Mouse (Mus musculus) heart, adult 2 months (tissue): ENCODE data around the gene Pkm. TPM values are rescaled to one million over a fixed set of nuclear protein-coding genes. Genes with fewer than 3 reads are reported as not detected.

Source experiments
- DNase-seq, 2 experiments: peaks; one replicate each; pipeline ENCODE4 v3.0.0; 2021
- H3K27ac ChIP-seq: fragments of 200-600 bp; 2 replicates; pipeline ENCODE4 v1.8.1; 2022
- H3K27me3 ChIP-seq: fragments of 200-500 bp; 2 replicates; pipeline ENCODE4 v1.6.1; 2012; ENCODE audit warnings: mild to moderate bottlenecking, low read length, inconsistent platforms, mixed read lengths; ENCODE audit not compliant: control insufficient read depth, insufficient read depth
- H3K36me3 ChIP-seq: fragments of 200-500 bp; 2 replicates; pipeline ENCODE4 v1.6.1; 2012; ENCODE audit warnings: low read length, inconsistent platforms; ENCODE audit not compliant: control insufficient read depth, insufficient read depth
- H3K4me1 ChIP-seq: fragments of 200-500 bp; 2 replicates; pipeline ENCODE4 v1.6.1; 2011; ENCODE audit warnings: low read length; ENCODE audit not compliant: control insufficient read depth, insufficient read depth
- H3K4me3 ChIP-seq: fragments of 200-600 bp; 2 replicates; pipeline ENCODE4 v1.8.1; 2022
- H3K79me2 ChIP-seq: fragments of 200-500 bp; replicated peaks from 2 replicates; pipeline ENCODE4 v1.6.1; 2012; ENCODE audit warnings: mild to moderate bottlenecking, inconsistent platforms, low read length, moderate library complexity, mixed read lengths; ENCODE audit not compliant: control insufficient read depth, insufficient read depth
- H3K9ac ChIP-seq: fragments of 200-500 bp; 2 replicates; pipeline ENCODE4 v1.6.1; 2012; ENCODE audit warnings: low read depth, mild to moderate bottlenecking, control low read depth, inconsistent platforms, low read length, mixed read lengths
- CTCF ChIP-seq: fragments of 200-600 bp; IDR thresholded peaks from 2 replicates; pipeline ENCODE4 v1.8.1; 2022; ENCODE audit warnings: antibody characterized with exemption, mild to moderate bottlenecking, moderate library complexity
- EP300 ChIP-seq: fragments of 200-500 bp; IDR thresholded peaks from 2 replicates; pipeline ENCODE4 v1.6.1; 2011; ENCODE audit warnings: low read depth, low read length, control low read depth; ENCODE audit not compliant: insufficient read depth
- POLR2A ChIP-seq: fragments of 200-500 bp; IDR thresholded peaks from 2 replicates; pipeline ENCODE4 v1.6.1; 2011; ENCODE audit warnings: mild to moderate bottlenecking, low read depth, low read length, control low read depth; ENCODE audit not compliant: insufficient read depth
- WGBS: fragments of 180-500 bp; shearing (Covaris S2); methylation state at CpG from one replicate; pipeline ENCODE4 v1.1.7; 2018; 5-methylcytosine and 5-hydroxymethylcytosine counted together
- intact Hi-C: fragments of 180-260 bp; cut with DNase I; formaldehyde crosslinking; loops from one replicate; pipeline ENCODE4 v1.15.1; 2025
- long read RNA-seq: library from polyadenylated mRNA; stranded (forward); transcript quantifications from one replicate; pipeline ENCODE4 v2.0.0, GENCODE M21; 2021
- polyA plus RNA-seq: library from polyadenylated mRNA; depleted of rRNA; stranded (reverse); fragments of >200 nt; gene quantifications from 2 replicates; pipeline ENCODE4 v1.2.3, GENCODE M21; 2012; rRNA removed
- total RNA-seq, 2 experiments: library from RNA; stranded (reverse); gene quantifications; 2 replicates each; pipeline ENCODE4 v1.2.3; 2021

The Pkm gene
- 1,000 to 10,000 TPM; 1,073 to 1,081 TPM for total RNA-seq
- 1,773 and 1,838 TPM in 2 replicates for polyA plus RNA-seq
- long read RNA-seq, transcript Pkm-202 (11 exons, 2,041 nt): major isoform, 1,376 of 1,562 reads
- long read RNA-seq, transcript Pkm-201 (11 exons, 2,432 nt): minor isoform, 73 of 1,562 reads
- long read RNA-seq, partial matches to known transcripts: 89 of 1,562 reads
- long read RNA-seq, other reads (novel, unspliced or antisense): 24 of 1,562 reads

DNA sequence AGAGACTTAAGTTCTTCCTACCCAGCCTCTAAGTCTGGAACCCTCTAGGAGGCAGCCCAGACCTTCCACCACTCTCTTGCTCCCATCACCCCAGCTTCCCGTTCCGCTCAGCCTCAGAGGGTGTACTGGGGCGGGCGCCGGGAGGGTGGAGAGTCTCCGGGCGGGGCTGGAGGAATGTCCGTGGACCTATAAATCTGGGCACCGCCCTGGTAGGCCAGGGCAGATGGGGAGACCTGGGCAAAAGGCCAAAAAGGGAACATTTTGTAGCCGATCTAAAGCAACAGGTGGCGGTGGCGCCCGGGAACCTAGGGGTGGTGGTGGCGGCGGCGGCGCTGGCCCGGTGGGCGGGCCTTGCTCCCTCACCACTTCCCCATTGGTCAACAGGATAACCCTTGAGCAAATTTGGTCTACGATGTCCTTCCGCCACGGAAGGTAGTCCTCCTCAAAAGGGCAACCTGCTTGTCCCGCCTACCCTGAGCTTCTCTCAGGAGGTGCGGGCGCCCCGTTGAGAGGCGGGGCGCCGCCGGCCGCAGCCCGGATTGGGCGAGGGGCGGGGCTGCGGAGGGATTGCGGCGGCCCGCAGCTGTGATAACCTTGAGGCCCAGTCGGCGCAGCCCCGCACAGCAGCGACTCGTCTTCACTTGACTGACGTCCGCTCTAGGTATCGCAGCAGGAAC lies at the start of gene Pkm:
TSS of gene Pkm (plus strand) at position 411 of the 677 bp plus-strand sequence.
- peak within 1 kb of the TSS; percentile 97 for H3K27ac ChIP-seq
- WGBS: under 1% methylated on average over 46 of the region's 46 CpGs
- peaks cover 10% of the 10 kb centered on the region for H3K4me1 ChIP-seq
- DNase-seq: peak; percentile 95 to 98
- no peaks in the 10 kb centered on the region for H3K79me2 ChIP-seq
- peak within 1 kb of the TSS; percentile 92 for H3K4me3 ChIP-seq
- TF ChIP-seq CTCF: peak; percentile 57
- TF ChIP-seq POLR2A: peak; percentile 96
- peak; percentile 51; the same call in 1 of the 2 replicates for TF ChIP-seq EP300
- peaks cover 12% of the 10 kb centered on the region for H3K36me3 ChIP-seq
- peak within 1 kb of the TSS; percentile 87 for H3K9ac ChIP-seq
- intact Hi-C loops: loop anchor here (1.0 to 5.0 kb wide), 5 partner anchors 17 to 169 kb away; partner anchors contain the start of genes Arih1, Myo9a, Parp6 and Senp8
- H3K27me3 ChIP-seq: no peaks in the 10 kb centered on the region

DNA sequence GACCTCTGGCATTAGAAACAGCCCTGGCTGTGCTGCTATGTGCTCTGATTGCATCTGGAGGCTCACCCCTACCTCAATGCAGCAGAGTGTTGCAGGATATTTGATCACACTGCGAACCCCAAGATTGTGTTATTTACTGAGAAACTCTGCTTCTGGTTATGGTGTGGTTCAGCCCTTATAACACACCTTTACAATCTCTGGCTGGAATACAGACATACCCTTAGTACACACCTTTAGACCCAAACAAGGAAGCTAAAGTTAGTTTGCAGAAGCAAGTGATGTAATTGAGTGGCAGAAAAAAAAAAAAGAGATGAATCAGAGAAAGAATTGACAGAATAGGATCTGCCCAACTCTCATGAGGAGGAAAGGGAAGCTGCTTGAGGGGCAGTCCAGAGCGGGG lies 45.2 kb upstream of the Pkm start:
- H3K4me1 ChIP-seq: no peaks in the 10 kb centered on the region; the same call in 1 of the 2 replicates
- no peak overlapping the region for H3K9ac ChIP-seq
- TF ChIP-seq POLR2A (no peak), EP300 (no peak), CTCF (no peak)
- 89% methylated on average over 2 of the region's 2 CpGs for WGBS
- no peaks in the 10 kb centered on the region for H3K36me3 ChIP-seq
- no peaks in the 10 kb centered on the region for H3K27me3 ChIP-seq
- DNase-seq: no peak
- H3K4me3 ChIP-seq: no peak overlapping the region
- intact Hi-C loops: no loop called here
- H3K79me2 ChIP-seq: no peaks in the 10 kb centered on the region
- no peak overlapping the region for H3K27ac ChIP-seq

DNA sequence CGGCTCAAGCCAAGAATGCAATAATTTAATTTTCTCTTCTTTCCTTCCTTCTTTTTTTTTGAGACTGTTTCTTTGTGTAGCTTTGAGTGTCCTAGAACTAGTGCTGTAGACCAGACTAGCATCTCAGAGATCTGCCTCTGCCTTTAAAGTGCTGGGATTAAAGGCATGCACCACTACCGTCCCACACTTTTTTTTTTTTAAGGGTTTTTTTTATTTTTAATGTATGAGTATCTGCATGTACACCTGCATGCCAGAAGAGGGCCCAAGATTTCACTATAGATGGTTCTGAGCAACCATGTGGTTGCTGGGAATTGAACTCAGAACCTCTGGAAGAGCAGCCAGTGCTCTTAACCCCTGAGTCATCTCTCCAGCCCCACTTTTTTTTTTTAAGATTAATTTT lies 40.4 kb upstream of the Pkm start:
- Histone ChIP-seq H3K27ac (no peak overlapping the region), H3K79me2 (0 out of 2 replicates have a peak, but pooled peaks cover 1% of the 10 kb centered on the region), H3K36me3 (peaks cover 4% of the 10 kb centered on the region; the same call in 1 of the 2 replicates), H3K27me3 (no peaks in the 10 kb centered on the region), H3K4me3 (no peak overlapping the region), H3K9ac (no peak overlapping the region), H3K4me1 (no peaks in the 10 kb centered on the region; the same call in 1 of the 2 replicates)
- intact Hi-C loops: loop anchor here (2.0 kb wide), 1 partner anchor 41 kb away; the partner anchor contains the start of gene Pkm
- WGBS: 79% methylated on average over 2 of the region's 2 CpGs
- TF ChIP-seq EP300 (no peak), CTCF (no peak), POLR2A (no peak)
- no peak for DNase-seq

GRCm38 (mm10) chr9:59616622-59617306 lies 39.4 kb upstream of the Pkm start, which contains the start of gene Parp6:
Parp6 (plus strand) TSS chr9:59617284.
- 0 out of 2 replicates have a peak, but pooled peaks cover 1% of the 10 kb centered on the region for H3K79me2 ChIP-seq
- intact Hi-C loops: loop anchor here (1.0 to 2.0 kb wide), 2 partner anchors 40 to 135 kb away; partner anchors contain the start of gene Pkm
- peak; percentile 99 to 100 for DNase-seq
- H3K36me3 ChIP-seq: peaks cover 4% of the 10 kb centered on the region; the same call in 1 of the 2 replicates
- under 1% methylated on average over 36 of the region's 36 CpGs for WGBS
- peak within 1 kb of the TSS; percentile 74 for H3K4me3 ChIP-seq
- no peaks in the 10 kb centered on the region; the same call in 1 of the 2 replicates for H3K4me1 ChIP-seq
- TF ChIP-seq POLR2A: peak; percentile 96
- peak; percentile 66 for TF ChIP-seq CTCF
- TF ChIP-seq EP300: peak; percentile 71; the same call in 1 of the 2 replicates
- no peaks in the 10 kb centered on the region for H3K27me3 ChIP-seq
- H3K9ac ChIP-seq: peak within 1 kb of the TSS; percentile 83
- H3K27ac ChIP-seq: peak within 1 kb of the TSS; percentile 91

GRCm38 (mm10) chr9:59617307-59617973 lies 38.7 kb upstream of the Pkm start:
- 1% methylated on average over 58 of the region's 58 CpGs for WGBS
- Histone ChIP-seq H3K4me3 (peak overlapping the region; percentile 74), H3K79me2 (0 out of 2 replicates have a peak, but pooled peaks cover 1% of the 10 kb centered on the region), H3K36me3 (peaks cover 4% of the 10 kb centered on the region; the same call in 1 of the 2 replicates), H3K27ac (peak overlapping the region; percentile 91), H3K9ac (peak overlapping the region; percentile 83), H3K4me1 (no peaks in the 10 kb centered on the region), H3K27me3 (no peaks in the 10 kb centered on the region)
- no peak for TF ChIP-seq EP300
- TF ChIP-seq CTCF: no peak
- TF ChIP-seq POLR2A: no peak
- no peak for DNase-seq
- intact Hi-C loops: loop anchor here (1.0 to 2.0 kb wide), 2 partner anchors 39 to 134 kb away; partner anchors contain the start of gene Pkm
